Mouse (Mus musculus) hindbrain, embryonic 12.5 days (tissue): ENCODE data around the gene Gm47969. TPM values are rescaled to one million over a fixed set of nuclear protein-coding genes. Genes with fewer than 3 reads are reported as not detected.

Experiments
- ATAC-seq: fragments of 200-750 bp; cut with Nextera tagmentation; 2 replicates; pipeline ENCODE4 v1.8.0; 2017; ENCODE audit warnings: moderate TSS enrichment; ENCODE audit not compliant: low FRiP score
- H3K27ac ChIP-seq: fragments of 300-500 bp; sonication (generic); 2 replicates; pipeline ENCODE4 v1.5.1; 2016; ENCODE audit warnings: mild to moderate bottlenecking
- H3K27me3 ChIP-seq: fragments of 300-500 bp; sonication (generic); 2 replicates; pipeline ENCODE4 v1.6.1; 2016; ENCODE audit warnings: mild to moderate bottlenecking
- H3K36me3 ChIP-seq: fragments of 300-500 bp; sonication (generic); 2 replicates; pipeline ENCODE4 v1.6.1; 2016; ENCODE audit warnings: mild to moderate bottlenecking
- H3K4me1 ChIP-seq: fragments of 300-500 bp; sonication (generic); 2 replicates; pipeline ENCODE4 v1.6.1; 2016
- H3K4me2 ChIP-seq: fragments of 300-500 bp; sonication (generic); replicated peaks from 2 replicates; pipeline ENCODE4 v1.6.1; 2016; ENCODE audit warnings: mild to moderate bottlenecking
- H3K4me3 ChIP-seq: fragments of 300-500 bp; sonication (generic); 2 replicates; pipeline ENCODE4 v1.5.1; 2016; ENCODE audit warnings: mild to moderate bottlenecking
- H3K9ac ChIP-seq: fragments of 300-500 bp; sonication (generic); 2 replicates; pipeline ENCODE4 v1.6.1; 2016; ENCODE audit warnings: mild to moderate bottlenecking, moderate library complexity
- H3K9me3 ChIP-seq: fragments of 300-500 bp; sonication (generic); replicated peaks from 2 replicates; pipeline ENCODE4 v1.6.1; 2016; ENCODE audit warnings: mild to moderate bottlenecking
- WGBS: fragments of 180-500 bp; shearing (Covaris S2); methylation state at CpG from one replicate; pipeline ENCODE4 v1.1.7; 2016; 5-methylcytosine and 5-hydroxymethylcytosine counted together
- polyA plus RNA-seq: library from polyadenylated mRNA; unstranded; fragments of >200 nt; fragmentation: Nextera tagmentation; extraction: Ambion mirVana; gene quantifications from 2 replicates; pipeline ENCODE4 v1.2.1, GENCODE M21; 2016

Gene Gm47969
- polyA plus RNA-seq, 1 experiment from 2014 or later = not detected

GRCm38 (mm10) chr1:83084790-83085189, 40.1 kb downstream of the Gm47969 start:
- Histone ChIP-seq H3K4me1 (no peaks in the 10 kb centered on the region), H3K4me3 (no peak overlapping the region), H3K27ac (no peak overlapping the region), H3K4me2 (no peak overlapping the region), H3K9me3 (no peaks in the 10 kb centered on the region), H3K27me3 (no peaks in the 10 kb centered on the region), H3K9ac (no peak overlapping the region), H3K36me3 (no peaks in the 10 kb centered on the region)
- WGBS = 96% methylated on average over 2 of the region's 2 CpGs
- no peak for ATAC-seq

GRCm38 (mm10) chr1:83091268-83091667, 46.5 kb downstream of the Gm47969 start:
- Histone ChIP-seq H3K4me3 (no peak overlapping the region), H3K27me3 (no peaks in the 10 kb centered on the region), H3K4me2 (no peak overlapping the region), H3K36me3 (no peaks in the 10 kb centered on the region), H3K9me3 (no peaks in the 10 kb centered on the region), H3K27ac (no peak overlapping the region), H3K9ac (no peak overlapping the region), H3K4me1 (no peaks in the 10 kb centered on the region)
- WGBS = 76% methylated on average over 3 of the region's 3 CpGs
- ATAC-seq = no peak

Other genes starting within 250 kb of the Gm47969 start
- 44.9 and 49.4 TPM in 2 replicates for gene Agfg1, start 205.4 kb upstream of the Gm47969 start, polyA plus RNA-seq
- gene A030005L19Rik, start 131.6 kb upstream of the Gm47969 start, polyA plus RNA-seq = 0.54 and 0.60 TPM in 2 replicates
- not detected in 2 replicates for gene A030014E15Rik, start 120.0 kb upstream of the Gm47969 start, polyA plus RNA-seq
- not detected in 2 replicates for gene Gm6217, start 113.5 kb upstream of the Gm47969 start, polyA plus RNA-seq
- not detected in 2 replicates for gene A030003K21Rik, start 101.5 kb upstream of the Gm47969 start, polyA plus RNA-seq
- gene Gm7544, start 88.9 kb upstream of the Gm47969 start, polyA plus RNA-seq = not detected in 2 replicates
- not detected in 2 replicates for gene Gm47955, start 84.6 kb upstream of the Gm47969 start, polyA plus RNA-seq
- gene Gm47959, start 44.4 kb upstream of the Gm47969 start, polyA plus RNA-seq = not detected in 2 replicates
- 0.26 and 0.77 TPM in 2 replicates for gene Slc19a3, start 6.5 kb upstream of the Gm47969 start, polyA plus RNA-seq
- not detected in 2 replicates for gene Krtap28-10, start 2.5 kb upstream of the Gm47969 start, polyA plus RNA-seq
- gene A030005K14Rik, start 14.4 kb downstream of the Gm47969 start, polyA plus RNA-seq = not detected in 2 replicates
- not detected in 2 replicates for gene Krtap28-13, start 16.0 kb downstream of the Gm47969 start, polyA plus RNA-seq
- not detected in 2 replicates for gene Ccl20, start 71.8 kb downstream of the Gm47969 start, polyA plus RNA-seq
- 0.72 and 0.95 TPM in 2 replicates for gene Daw1, start 114.8 kb downstream of the Gm47969 start, polyA plus RNA-seq